Mouse (Mus musculus) thymus, adult 18-20 months (tissue): ENCODE measurements around the gene Zfr.

Source experiments
- DNase-seq, 2 experiments: peaks; one replicate each; pipeline ENCODE4 v3.0.0; 2022; ENCODE audit warnings: mixed read lengths in 2 of 2

The Zfr gene

GRCm38 (mm10) chr15:12217849-12218248 is 100.2 kb downstream of the Zfr start:
- no peak for DNase-seq

- DNase-seq: no peak
Measured at GRCm38 (mm10) chr15:12218583-12219382, 101.2 kb downstream of the Zfr start.

- DNase-seq: no peak
Measured at GRCm38 (mm10) chr15:12221131-12221530, 103.5 kb downstream of the Zfr start.

GRCm38 (mm10) chr15:12222564-12223302 is 105.1 kb downstream of the Zfr start:
- DNase-seq: no peak

- no peak for DNase-seq
Measured at GRCm38 (mm10) chr15:12223393-12223792, 105.8 kb downstream of the Zfr start.

- no peak for DNase-seq
Measured at GRCm38 (mm10) chr15:12224239-12224638, 106.6 kb downstream of the Zfr start.

GRCm38 (mm10) chr15:12225062-12225461 is 107.4 kb downstream of the Zfr start:
- DNase-seq: no peak

GRCm38 (mm10) chr15:12226908-12227307 is 109.3 kb downstream of the Zfr start:
- DNase-seq: no peak

- no peak for DNase-seq
Measured at GRCm38 (mm10) chr15:12227355-12227754, 109.7 kb downstream of the Zfr start.

GRCm38 (mm10) chr15:12229603-12230242 is 112.1 kb downstream of the Zfr start:
- peak in 1 of 2 experiments; percentile 53 for DNase-seq

- DNase-seq: peak; percentile 71 to 77
Measured at GRCm38 (mm10) chr15:12230243-12230935, 112.8 kb downstream of the Zfr start.

GRCm38 (mm10) chr15:12231462-12231861 is 113.8 kb downstream of the Zfr start:
- DNase-seq: no peak

- DNase-seq: no peak
Measured at GRCm38 (mm10) chr15:12232429-12232828, 114.8 kb downstream of the Zfr start.

GRCm38 (mm10) chr15:12233021-12233420 is 115.4 kb downstream of the Zfr start:
- no peak for DNase-seq
